Mouse (Mus musculus): ENCODE measurements at regions not wholly inside any gene's neighbourhood (a gene's known extent, or its start where the extent isn't known, plus 50 kb on each side); places are given as distances from the start of the nearest gene placed in this dataset.
A peak's percentile ranks its signal among the peaks of the same experiment; 100 is the strongest.

DNA sequence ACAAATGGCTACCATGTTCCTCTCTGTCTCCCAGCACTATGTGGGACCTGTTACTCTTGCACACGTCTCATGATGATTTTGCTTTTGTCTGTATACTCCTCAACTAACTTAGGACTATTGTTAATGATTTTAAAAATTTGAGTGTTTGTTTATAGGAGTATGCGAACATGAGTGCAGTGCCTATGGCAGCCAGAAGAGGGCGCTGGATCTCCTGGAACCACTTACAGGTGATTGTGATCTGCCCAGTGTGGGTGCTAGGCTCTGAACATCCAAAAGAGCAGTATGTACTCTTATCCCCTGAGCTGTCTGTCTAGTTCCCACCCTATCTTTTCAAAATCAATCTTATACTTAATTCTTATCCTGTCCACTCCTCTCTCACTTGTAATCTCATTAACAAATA lies 56.2 kb upstream of the Pld5 start:
- no peak for TF ChIP-seq EP300 (IDR thresholded peaks at IDR 0.05; ENCODE audit: insufficient read depth, low read depth, low read length)
- TF ChIP-seq CTCF (IDR thresholded peaks at IDR 0.05; ENCODE audit: low read depth, low read length), result peak; percentile 65
- Histone ChIP-seq H3K9ac (ENCODE audit: low read depth, poor library complexity, severe bottlenecking) (no peak overlapping the region), H3K27me3 (ENCODE audit: control insufficient read depth, insufficient read depth, low read length, poor library complexity, severe bottlenecking) (no peaks in the 10 kb centered on the region), H3K27ac (ENCODE audit: insufficient read depth, low read length) (no peak overlapping the region), H3K4me1 (ENCODE audit: control insufficient read depth, insufficient read depth, low read length) (no peaks in the 10 kb centered on the region), H3K36me3 (ENCODE audit: control insufficient read depth, insufficient read depth, low read length, poor library complexity, severe bottlenecking) (no peaks in the 10 kb centered on the region), H3K9me3 (replicated peaks; ENCODE audit: control insufficient read depth, insufficient read depth, low read length, poor library complexity, severe bottlenecking) (no peaks in the 10 kb centered on the region), H3K4me3 (ENCODE audit: low read depth, low read length) (no peak overlapping the region)
